Mouse (Mus musculus) kidney, adult 2 months (tissue): ENCODE data around the gene Hivep2.

Experiments used
- CTCF ChIP-seq: fragments of 200-500 bp; conservative IDR thresholded peaks from 2 replicates; pipeline ENCODE4 v1.5.1; 2011; ENCODE audit warnings: low read depth, mild to moderate bottlenecking, control low read depth, low read length, moderate library complexity, mixed read lengths; ENCODE audit not compliant: insufficient read depth, insufficient read length
- POLR2A ChIP-seq: fragments of 200-500 bp; IDR thresholded peaks from one replicate; pipeline ENCODE4 v1.6.1; 2011; ENCODE audit warnings: low read depth, low read length, control low read depth

DNA sequence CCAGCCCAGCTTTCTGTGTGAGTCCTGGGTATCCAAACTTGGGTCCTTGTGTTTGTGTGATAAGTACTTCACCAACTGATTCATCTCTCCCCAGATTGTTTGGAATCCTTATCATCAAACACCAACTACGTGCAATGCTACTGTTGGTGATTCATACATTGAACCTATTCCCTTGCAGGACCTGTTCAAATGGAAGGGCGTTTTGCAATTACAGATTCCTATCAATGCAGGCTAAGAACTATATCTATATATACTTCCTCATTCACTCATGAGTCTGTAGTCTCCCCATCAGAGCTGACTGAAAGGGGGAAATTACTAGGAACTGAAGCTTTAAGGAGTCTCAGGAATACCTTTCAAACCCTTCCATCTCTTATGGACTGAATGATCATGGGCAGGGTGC, 24.5 kb upstream of the Hivep2 start:
- no peak for TF ChIP-seq CTCF
- TF ChIP-seq POLR2A: no peak
